Mouse (Mus musculus): ENCODE data around the gene Ears2.
A peak's percentile ranks its signal among the peaks of the same experiment; 100 is the strongest.

Ears2 gene

GRCm38 (mm10) chr7:122066945-122067516 lies at the start of gene Ears2, which contains the start of gene Ubfd1:
Gene Ears2 (minus strand): TSS chr7:122067263.
Gene Ubfd1 (plus strand): TSS chr7:122067175.
- ATAC-seq (ENCODE audit: low TSS enrichment), result peak; percentile 96

DNA sequence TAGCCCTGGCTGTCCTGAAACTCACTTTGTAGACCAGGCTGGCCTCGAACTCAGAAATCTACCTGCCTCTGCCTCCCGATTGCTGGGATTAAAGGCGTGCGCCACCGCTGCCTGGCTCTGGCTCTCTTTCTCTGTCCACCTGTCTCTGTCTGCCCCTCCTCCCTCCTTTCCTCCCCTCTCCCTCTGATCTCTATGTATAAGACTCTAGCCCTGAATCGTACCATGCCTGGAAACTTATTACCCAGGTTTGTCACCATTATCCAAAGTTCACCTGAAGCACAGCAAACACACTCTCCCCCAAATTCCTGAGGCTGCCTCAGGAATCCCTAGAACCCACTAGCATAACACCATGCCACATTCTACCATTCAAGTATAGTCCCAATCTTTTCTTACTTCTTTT lies 41.1 kb upstream of the Ears2 start:
- ATAC-seq (ENCODE audit: low TSS enrichment), result no peak

DNA sequence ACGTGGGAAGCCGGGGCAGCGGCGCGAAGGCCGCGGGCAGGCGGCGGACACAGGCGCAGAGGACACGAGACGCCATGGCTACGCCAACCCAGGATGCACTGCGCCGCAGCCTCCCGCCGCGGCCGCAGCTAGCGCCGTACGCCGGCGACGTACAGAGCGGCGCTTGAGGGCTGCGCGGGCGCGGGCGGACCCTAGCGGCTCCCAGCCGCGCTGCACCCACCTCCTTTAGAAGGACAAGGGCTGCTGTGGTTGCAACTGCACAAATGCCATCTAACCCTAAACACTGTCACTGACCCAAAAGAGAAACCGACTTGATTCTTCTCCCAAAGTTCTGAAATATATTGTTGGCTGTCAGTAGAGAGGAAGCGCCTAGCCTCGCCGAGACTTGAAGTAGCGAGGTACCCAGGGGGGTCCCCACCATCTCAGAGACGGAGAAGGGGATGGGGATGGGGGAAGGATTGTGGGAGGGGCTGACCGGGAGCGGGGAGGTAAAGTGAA lies 34.7 kb upstream of the Ears2 start, which contains the start of gene Ndufab1:
Gene Ndufab1, minus strand, starts transcription at position 140 of the 498 bp plus-strand sequence.
- ATAC-seq (ENCODE audit: low TSS enrichment), result peak; percentile 98

DNA sequence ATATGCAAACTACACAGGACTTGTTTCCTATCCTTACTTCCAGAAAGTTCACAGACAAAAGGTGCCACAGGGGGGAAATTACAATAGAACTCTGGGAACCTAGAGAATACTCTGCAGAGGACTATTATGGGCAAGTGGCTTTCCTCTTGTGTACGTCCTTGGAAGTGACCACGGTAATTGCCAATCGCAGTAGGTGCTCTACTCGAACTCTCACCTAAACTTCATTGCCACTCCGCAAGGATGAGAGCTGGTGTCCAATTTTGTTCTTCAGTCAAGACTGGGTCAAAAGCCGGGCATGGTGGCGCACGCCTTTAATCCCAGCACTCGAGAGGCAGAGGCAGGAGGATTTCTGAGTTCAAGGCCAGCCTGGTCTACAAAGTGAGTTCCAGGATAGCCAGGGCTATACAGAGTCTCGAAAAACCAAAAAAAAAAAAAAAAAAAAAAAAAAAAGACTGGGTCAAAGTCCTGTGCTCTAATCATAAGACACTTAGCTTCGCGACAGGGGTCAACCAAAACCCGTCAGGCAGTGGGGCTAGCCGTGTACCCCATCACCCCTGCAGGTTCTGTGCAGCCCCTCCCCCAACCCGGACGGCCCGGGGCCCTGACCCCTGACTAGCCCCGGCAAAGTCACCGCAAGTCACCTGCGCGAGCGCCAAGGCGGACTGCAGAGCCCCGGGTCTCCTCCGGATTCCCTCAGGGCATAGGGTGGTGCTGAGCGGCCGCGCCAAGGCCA lies 34.1 kb upstream of the Ears2 start:
- peak; percentile 32; the same call in 1 of the 2 replicates for ATAC-seq (ENCODE audit: low TSS enrichment)

- ATAC-seq (ENCODE audit: low TSS enrichment), result peak; percentile 69
Observed at GRCm38 (mm10) chr7:122099222-122099621, 32.2 kb upstream of the Ears2 start.

- no peak for ATAC-seq (ENCODE audit: low TSS enrichment)
Observed at GRCm38 (mm10) chr7:122098009-122098408, 30.9 kb upstream of the Ears2 start.

DNA sequence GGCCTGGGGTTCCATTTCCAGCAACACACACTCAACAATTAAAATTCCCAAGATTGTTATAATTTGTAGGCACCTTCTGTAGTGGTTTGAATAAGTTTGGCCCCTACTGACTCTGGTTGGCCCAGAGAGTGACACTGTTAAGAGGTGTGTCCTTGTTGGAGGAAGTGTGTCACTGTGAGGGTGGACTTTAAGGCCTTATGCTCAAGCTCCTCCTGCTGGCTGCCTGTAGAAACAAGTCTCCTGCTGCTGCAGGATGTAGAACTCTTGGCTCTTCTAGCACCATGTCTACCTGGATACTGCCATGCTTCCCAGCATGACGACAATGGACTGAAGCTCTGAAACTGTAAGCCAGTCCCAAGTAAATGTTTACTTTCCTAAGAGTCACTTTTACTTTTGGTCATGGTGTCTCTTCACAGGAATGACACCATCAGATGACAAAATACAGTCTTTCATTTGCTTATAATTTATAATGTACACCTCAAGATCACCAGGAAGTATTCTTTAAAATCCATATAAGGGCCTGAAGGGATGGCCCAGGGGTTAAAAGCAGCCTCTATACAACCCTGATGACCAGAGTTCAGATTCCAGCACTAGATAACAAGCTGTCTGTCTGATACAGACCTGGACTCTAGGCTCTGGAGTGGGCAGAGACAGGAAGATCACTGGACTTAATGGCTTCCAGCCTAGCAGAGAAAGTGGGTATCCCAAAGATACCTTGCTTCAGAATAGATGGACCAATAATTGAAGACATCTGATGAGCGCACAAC lies 27.7 kb upstream of the Ears2 start:
- ATAC-seq (ENCODE audit: low TSS enrichment), result no peak

GRCm38 (mm10) chr7:122087195-122087982 lies 20.3 kb upstream of the Ears2 start:
- no peak for ATAC-seq (ENCODE audit: low TSS enrichment)

DNA sequence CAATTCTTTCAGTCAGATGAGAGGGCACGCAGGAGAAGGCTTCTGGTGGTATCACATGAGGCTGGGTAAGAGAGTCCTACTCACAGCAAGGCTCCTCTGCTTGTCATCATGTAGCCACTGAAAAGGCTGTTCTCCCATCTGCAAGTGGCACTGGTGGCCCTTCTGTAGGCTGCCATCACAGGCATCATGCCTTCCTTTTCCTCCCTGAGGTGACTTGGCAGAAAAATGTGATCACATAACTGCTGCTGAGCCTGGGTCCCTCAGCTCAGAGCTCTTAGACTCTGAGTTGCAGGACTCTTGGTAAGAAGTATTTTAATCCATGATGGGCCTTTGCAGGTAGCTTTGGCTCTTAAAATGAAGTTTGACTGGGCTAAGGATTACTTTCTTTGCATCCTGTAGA lies 14.0 kb upstream of the Ears2 start:
- no peak for ATAC-seq (ENCODE audit: low TSS enrichment)

- peak; percentile 27; the same call in 1 of the 2 replicates for ATAC-seq (ENCODE audit: low TSS enrichment)
Observed at GRCm38 (mm10) chr7:122079798-122080554, 12.9 kb upstream of the Ears2 start.

- ATAC-seq (ENCODE audit: low TSS enrichment), result no peak
Observed at GRCm38 (mm10) chr7:122074374-122074773, 7.3 kb upstream of the Ears2 start.

DNA sequence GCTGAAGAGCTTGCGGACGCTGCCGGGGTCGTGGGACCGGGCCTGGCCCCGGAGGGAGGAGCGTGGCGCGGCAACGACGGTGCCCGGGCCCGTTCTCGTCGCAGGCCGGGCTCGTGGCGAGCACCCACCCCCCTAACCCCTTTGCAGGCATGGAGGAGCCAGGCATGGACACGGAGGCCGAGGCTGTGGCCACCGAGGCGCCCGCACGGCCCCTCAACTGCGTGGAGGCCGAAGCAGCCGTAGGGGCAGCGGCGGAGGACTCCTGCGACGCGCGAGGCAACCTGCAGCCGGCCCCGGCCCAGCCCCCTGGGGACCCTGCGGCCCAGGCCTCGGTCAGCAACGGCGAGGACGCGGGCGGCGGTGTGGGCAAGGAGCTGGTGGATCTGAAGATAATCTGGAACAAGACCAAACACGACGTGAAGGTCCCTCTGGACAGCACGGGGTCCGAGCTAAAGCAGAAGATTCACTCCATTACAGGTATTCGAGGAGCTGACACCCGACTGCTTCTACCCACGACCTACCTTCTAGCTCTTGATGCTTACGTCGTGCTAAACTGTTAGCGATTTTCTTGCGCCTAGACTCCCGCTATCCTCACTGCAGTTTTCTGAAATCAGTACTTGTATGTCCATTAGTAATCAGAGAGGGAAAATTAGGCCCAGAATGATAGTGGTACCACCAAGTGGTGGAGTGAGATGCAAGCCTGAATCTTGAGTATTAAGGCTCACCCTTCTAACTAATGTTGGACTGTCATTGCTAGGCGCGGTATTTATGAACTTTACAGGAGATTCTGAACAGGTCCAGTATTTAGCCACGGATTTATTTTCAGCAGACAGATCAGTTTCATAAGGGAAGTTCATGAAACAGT lies 686 bp upstream of the Ears2 start:
- ATAC-seq (ENCODE audit: low TSS enrichment), result peak; percentile 9; the same call in 1 of the 2 replicates

- peak; percentile 66 for ATAC-seq (ENCODE audit: low TSS enrichment)
Observed at GRCm38 (mm10) chr7:122066102-122066944, 740 bp downstream of the Ears2 start.

- ATAC-seq (ENCODE audit: low TSS enrichment), result no peak
Observed at GRCm38 (mm10) chr7:122065656-122066055, 1.4 kb downstream of the Ears2 start.

GRCm38 (mm10) chr7:122056633-122057032 lies 10.4 kb downstream of the Ears2 start:
- no peak for ATAC-seq (ENCODE audit: low TSS enrichment)

- ATAC-seq (ENCODE audit: low TSS enrichment), result no peak
Observed at GRCm38 (mm10) chr7:122050834-122051233, 16.2 kb downstream of the Ears2 start.

GRCm38 (mm10) chr7:122048191-122048590 lies 18.9 kb downstream of the Ears2 start:
- ATAC-seq (ENCODE audit: low TSS enrichment), result no peak

DNA sequence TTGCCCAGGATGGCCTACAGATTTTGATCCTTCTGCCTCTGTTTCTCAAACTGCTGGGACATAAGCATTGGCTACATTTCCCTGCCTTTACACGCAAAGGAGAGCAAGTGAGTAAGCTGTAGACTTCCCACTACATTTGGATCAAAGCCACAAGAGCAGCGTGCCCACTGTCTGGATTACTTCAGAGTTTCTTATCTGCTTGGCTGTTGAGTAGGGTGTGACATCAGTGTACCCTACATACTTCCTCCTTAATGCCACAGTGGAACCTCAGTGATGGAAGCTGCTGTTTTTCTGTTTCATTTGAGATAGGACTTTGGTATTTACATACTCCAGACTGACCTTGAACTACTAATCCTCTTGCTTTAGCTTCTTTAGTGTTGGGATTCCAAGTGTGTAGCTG lies 20.2 kb downstream of the Ears2 start:
- no peak for ATAC-seq (ENCODE audit: low TSS enrichment)

- no peak for ATAC-seq (ENCODE audit: low TSS enrichment)
Observed at GRCm38 (mm10) chr7:122045711-122046110, 21.4 kb downstream of the Ears2 start.

All from frontal cortex, adult (tissue).